Mouse (Mus musculus) brain, adult 2 months (tissue): Measurements from ENCODE around the gene AY761185.
A peak's percentile ranks its signal among the peaks of the same experiment; 100 is the strongest.

Experiments
- DNase-seq: peaks from one replicate; pipeline ENCODE4 v3.0.0; 2011; ENCODE audit warnings: low read depth, low spot score

The AY761185 gene

DNA sequence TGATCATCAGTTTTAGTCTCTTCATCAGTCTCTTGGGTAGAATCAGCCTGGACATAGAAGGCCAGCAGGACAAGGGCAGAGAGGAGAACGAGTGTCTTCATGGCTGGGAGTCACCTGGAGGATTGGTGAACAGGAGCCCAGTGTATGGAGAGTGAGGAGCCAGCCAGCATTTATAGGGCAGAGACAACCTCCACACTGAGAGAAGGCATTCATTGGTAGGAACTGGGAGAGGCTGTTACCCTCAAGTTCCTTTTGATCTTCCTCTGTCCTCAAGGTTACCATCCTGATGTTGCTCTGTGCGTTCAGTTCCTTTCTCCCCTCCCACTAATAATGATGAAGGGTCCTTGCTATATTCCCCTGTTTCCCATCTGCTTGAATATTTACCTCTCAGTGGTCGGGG lies at the start of gene AY761185:
TSS of gene AY761185 (minus strand) at position 101 of the 400 bp plus-strand sequence.
- no peak for DNase-seq

DNA sequence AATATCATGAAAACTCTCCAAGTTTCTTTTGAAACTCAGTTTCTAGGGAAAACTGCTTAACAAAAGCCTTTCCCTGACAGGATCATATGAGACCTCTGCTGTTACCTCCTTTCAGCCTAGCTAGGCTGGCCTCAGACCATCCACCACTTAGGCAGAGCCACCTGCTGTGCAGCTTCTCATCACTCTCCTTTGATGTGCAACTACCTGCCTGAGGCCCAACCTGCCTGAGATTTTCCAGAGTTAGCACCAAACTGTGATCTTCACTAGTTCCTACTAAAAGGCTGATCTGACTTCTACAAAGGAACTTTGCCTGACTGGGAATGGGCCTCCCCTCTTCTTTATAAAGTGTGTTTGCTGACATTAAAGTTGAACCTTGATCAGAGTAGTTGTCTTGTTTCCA lies 49.5 kb upstream of the AY761185 start:
- DNase-seq = peak; percentile 0

DNA sequence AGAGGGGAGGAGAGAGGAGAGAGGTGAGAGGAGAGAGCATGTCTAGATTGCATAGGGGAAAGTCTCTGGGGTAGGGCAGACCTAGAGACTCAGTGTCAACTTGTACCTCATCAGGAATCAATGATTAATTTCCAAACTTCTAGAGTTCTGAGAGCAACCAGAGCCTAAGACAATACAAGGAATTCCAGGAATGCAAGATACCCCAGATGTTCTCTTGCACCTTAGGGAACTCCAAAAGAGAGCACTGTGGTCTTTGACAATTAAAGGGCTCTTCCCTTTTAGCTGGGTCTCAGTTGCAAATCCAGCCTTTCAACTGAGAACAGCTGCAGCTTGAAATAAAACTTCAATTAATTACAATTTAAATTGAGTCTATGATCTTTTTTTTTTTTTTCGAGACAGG lies 35.3 kb upstream of the AY761185 start:
- no peak for DNase-seq

DNA sequence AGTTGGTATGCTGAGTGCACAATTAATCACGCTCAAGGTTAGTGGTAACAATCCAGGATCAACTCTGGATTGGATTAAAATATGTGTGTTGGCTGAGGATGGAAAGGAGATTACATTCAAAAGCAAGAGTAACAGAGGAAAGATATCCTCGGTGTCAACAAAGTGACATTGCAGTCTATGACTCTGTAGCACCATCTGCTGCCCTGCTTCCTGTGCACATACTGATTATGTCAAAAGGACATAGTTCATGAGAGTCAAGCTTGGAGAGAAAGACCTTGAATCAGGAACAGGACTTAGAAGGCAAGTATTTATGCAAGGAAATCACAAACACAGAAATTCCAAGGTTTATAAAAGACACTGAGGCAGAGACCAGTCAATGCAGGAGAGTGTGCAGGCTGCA lies 20.0 kb upstream of the AY761185 start:
- DNase-seq = no peak

DNA sequence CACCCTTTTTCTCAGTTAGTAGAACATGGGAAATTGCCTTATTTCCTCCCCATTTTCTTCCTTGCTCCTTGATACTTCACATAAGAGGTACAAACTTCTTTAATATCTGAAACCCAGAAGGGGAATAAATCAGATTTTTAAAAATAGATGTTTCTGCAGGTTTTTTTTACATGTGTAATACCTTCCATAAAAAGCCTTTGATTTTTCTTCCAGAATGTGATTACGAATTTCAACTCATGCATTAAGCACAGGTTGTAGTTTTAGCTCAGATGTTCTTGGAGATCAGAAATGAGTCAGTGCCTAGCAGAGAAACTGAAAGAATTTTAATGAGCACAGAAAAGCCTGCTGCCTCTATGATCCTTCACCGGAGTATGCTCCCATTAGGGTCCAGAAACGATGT lies 22.5 kb downstream of the AY761185 start, which contains the start of gene Gm6040:
TSS of gene Gm6040 (minus strand) at position 101 of the 400 bp plus-strand sequence.
- DNase-seq = peak; percentile 13

DNA sequence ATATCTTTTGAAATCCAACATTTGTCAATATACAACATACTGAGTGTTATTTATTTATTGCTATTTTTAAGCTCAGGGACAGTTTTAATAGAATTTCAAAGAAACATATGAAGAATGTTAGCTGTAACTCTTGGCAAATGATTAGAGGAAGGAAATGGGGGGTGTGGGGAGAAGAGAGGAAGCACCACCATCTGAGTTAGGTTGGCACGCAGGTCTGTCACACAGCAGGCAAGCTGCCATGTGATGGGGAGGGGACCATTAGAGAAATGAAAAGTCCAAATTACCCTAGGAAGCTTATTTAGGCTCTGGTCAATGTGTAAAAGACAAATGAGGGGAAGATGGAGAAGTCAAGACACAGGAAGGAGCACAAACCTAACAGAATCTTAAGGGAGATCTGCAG lies 32.2 kb downstream of the AY761185 start:
- no peak for DNase-seq

DNA sequence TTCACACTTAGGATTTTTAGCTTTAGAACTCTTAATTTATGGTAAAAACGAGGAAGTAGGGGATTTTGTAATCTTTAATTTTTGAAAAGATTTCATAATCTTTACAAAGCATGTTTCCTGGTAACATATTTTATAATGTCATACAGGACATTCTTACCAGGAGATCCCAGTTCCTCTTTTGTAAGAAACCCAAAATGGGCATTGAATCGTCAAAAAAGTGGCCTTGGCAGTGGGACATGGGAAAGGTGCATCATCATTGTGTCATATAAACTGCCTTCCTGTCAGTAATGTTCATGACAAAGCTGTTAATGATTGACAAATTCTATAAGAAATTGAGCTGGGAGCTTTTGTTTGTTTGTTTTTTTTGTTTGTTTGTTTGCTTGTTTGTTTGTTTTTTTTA lies 36.3 kb downstream of the AY761185 start:
- no peak for DNase-seq

DNA sequence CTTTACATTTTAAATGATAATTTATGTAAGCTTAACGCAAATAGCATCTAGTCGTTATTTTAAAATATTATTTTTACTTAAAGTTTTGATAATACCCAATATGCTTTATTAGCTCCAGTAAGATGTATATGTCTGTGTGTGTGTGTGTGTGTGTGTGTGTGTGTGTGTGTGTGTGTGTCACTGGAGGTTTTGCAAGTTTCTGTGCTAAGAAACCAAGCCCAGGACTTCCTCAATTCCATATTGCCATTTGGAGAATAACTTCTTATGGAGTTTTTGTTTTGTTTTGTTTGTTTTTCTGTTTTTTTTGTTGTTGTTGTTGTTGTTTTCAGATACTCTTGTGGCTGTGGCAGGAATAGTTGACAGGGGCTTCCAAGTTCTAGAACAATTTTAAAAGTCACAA lies 37.4 kb downstream of the AY761185 start:
- DNase-seq = no peak

DNA sequence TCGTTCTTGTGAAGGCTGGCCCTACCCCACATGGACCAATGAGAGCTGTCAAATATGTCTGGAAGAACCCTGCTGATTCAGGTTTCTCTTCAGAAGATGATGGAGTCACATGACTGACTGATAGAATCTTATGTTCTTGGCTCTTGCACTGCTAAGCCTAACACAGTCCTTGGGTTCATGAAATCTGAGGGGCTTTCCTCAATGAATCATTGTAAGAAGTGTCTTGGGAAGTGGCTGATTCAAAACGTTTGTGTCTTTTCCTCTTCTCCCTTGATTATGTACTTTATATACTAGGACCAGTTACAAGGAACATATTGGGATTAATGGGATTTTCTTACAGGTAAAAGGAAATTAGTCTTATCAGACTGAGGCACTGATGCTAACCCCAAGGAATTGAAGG lies 42.0 kb downstream of the AY761185 start, which contains the start of gene Gm15056:
TSS of gene Gm15056 (minus strand) at position 101 of the 400 bp plus-strand sequence.
- no peak for DNase-seq
